In genomic region chr17:8526815-8527261, GRCm38 (mm10) we compare ENCODE assay signal across 12 mouse cellular contexts. TPM values are rescaled to one million over a fixed set of nuclear protein-coding genes. Genes with fewer than 3 reads are reported as not detected.
DNase-seq lines count a peak whose midpoint lies in the region; ATAC-seq and TF ChIP-seq lines count a peak whose summit lies in the region.
"Had no signal": no experiment of that assay in that cellular context is flagged by ENCODE, and none has a peak within 500 bp of the region (broad histone marks: within the 10 kb centered on the region; RNA-seq: fewer than 3 reads in every experiment).

No protein-coding gene starts in this region.

- no peak for TF ChIP-seq EP300 in heart, postnatal 0 days (IDR thresholded peaks at IDR 0.05; ENCODE audit: low read depth)

- peaks cover 21% of the 10 kb centered on the region for H3K27me3 ChIP-seq in heart, postnatal 0 days (ENCODE audit: control insufficient read depth, insufficient read depth, low read length)
- peaks cover 7% of the 10 kb centered on the region for H3K27me3 ChIP-seq in midbrain, embryonic 16.5 days (ENCODE audit: control insufficient read depth, insufficient read depth, low read depth, low read length)
- H3K27me3 ChIP-seq in midbrain, embryonic 13.5 days, result peaks cover 43% of the 10 kb centered on the region
- peaks cover 23% of the 10 kb centered on the region for H3K27me3 ChIP-seq in forebrain, embryonic 11.5 days (ENCODE audit: control insufficient read depth, insufficient read depth, low read length)

- no peak for ATAC-seq in heart, postnatal 0 days (ENCODE audit: insufficient read depth, low read depth)
- ATAC-seq in midbrain, embryonic 16.5 days, result no peak
- ATAC-seq in midbrain, embryonic 13.5 days, result no peak
- no peak for ATAC-seq in forebrain, embryonic 11.5 days (replicated peaks; ENCODE audit: low FRiP score)
- ATAC-seq: liver, postnatal 0 days had no signal

- no peak for TF ChIP-seq CTCF in heart, postnatal 0 days (IDR thresholded peaks at IDR 0.05; ENCODE audit: low read depth)

- intact Hi-C loops in heart, postnatal 14 days (cut with DNase I), result loop anchor here (5.0 kb wide), 1 partner anchor 65 kb away; no protein-coding TSS in a partner anchor

- H3K36me3 ChIP-seq in heart, postnatal 0 days (replicated peaks; ENCODE audit: control insufficient read depth, insufficient read depth, low read length), result no peaks in the 10 kb centered on the region
- no peaks in the 10 kb centered on the region for H3K36me3 ChIP-seq in midbrain, embryonic 16.5 days (ENCODE audit: control insufficient read depth, insufficient read depth, low read length)
- H3K36me3 ChIP-seq in midbrain, embryonic 13.5 days, result no peaks in the 10 kb centered on the region
- H3K36me3 ChIP-seq in forebrain, embryonic 11.5 days (ENCODE audit: control insufficient read depth, insufficient read depth, low read length), result no peaks in the 10 kb centered on the region

- H3K4me3 ChIP-seq in heart, postnatal 0 days (ENCODE audit: low read depth, low read length), result peak overlapping the region; percentile 59; the same call in 1 of the 2 replicates
- H3K4me3 ChIP-seq in midbrain, embryonic 16.5 days (ENCODE audit: low read depth, low read length), result no peak overlapping the region
- H3K4me3 ChIP-seq in midbrain, embryonic 13.5 days (replicated peaks), result no peak overlapping the region
- H3K4me3 ChIP-seq in forebrain, embryonic 11.5 days (ENCODE audit: low read depth, low read length), result no peak overlapping the region

- peaks cover 16% of the 10 kb centered on the region for H3K4me1 ChIP-seq in heart, postnatal 0 days (ENCODE audit: control insufficient read depth, insufficient read depth)
- H3K4me1 ChIP-seq in midbrain, embryonic 16.5 days (ENCODE audit: control insufficient read depth, insufficient read depth, low read length), result peaks cover 27% of the 10 kb centered on the region
- peaks cover 28% of the 10 kb centered on the region for H3K4me1 ChIP-seq in midbrain, embryonic 13.5 days (replicated peaks)
- peaks cover 10% of the 10 kb centered on the region; the same call in 1 of the 2 replicates for H3K4me1 ChIP-seq in forebrain, embryonic 11.5 days (replicated peaks; ENCODE audit: control insufficient read depth, insufficient read depth, low read length)

- H3K9me3 ChIP-seq in heart, postnatal 0 days (replicated peaks; ENCODE audit: control insufficient read depth, low read length), result no peaks in the 10 kb centered on the region
- no peaks in the 10 kb centered on the region for H3K9me3 ChIP-seq in midbrain, embryonic 16.5 days (replicated peaks; ENCODE audit: control insufficient read depth, low read length, poor library complexity, severe bottlenecking)
- H3K9me3 ChIP-seq in midbrain, embryonic 13.5 days, result no peaks in the 10 kb centered on the region
- no peaks in the 10 kb centered on the region for H3K9me3 ChIP-seq in forebrain, embryonic 11.5 days (ENCODE audit: control insufficient read depth, low read length)

- 30% methylated on average over 8 of the region's 9 CpGs for WGBS in heart, postnatal 0 days
- 22% methylated on average over 8 of the region's 9 CpGs for WGBS in midbrain, embryonic 16.5 days
- 14% methylated on average over 8 of the region's 9 CpGs for WGBS in midbrain, embryonic 13.5 days
- WGBS in forebrain, embryonic 11.5 days, result 19% methylated on average over 8 of the region's 9 CpGs

- H3K4me2 ChIP-seq in heart, postnatal 0 days (ENCODE audit: low read depth, low read length), result no peak overlapping the region
- H3K4me2 ChIP-seq in midbrain, embryonic 16.5 days (ENCODE audit: low read length), result peak overlapping the region; percentile 32; the same call in 1 of the 2 replicates
- no peak overlapping the region for H3K4me2 ChIP-seq in midbrain, embryonic 13.5 days (replicated peaks)
- H3K4me2 ChIP-seq in forebrain, embryonic 11.5 days (ENCODE audit: low read depth, low read length, severe bottlenecking), result no peak overlapping the region

- DNase-seq in heart, postnatal 0 days (ENCODE audit: low spot score), result no peak
- no peak for DNase-seq in heart, postnatal 14 days
- peak; percentile 69 to 82 for DNase-seq in cerebellum, postnatal 25 days
- DNase-seq in retina, postnatal 1 day, result peak; percentile 28
- DNase-seq in forebrain, embryonic 11.5 days (ENCODE audit: low spot score), result no peak
- DNase-seq: layer of hippocampus, adult 9-11 months; liver, postnatal 0 days had no signal

- H3K9ac ChIP-seq in heart, postnatal 0 days (replicated peaks; ENCODE audit: low read depth, low read length), result no peak overlapping the region
- H3K9ac ChIP-seq in midbrain, embryonic 16.5 days (ENCODE audit: low read depth, low read length), result no peak overlapping the region
- H3K9ac ChIP-seq in midbrain, embryonic 13.5 days (replicated peaks), result no peak overlapping the region
- no peak overlapping the region for H3K9ac ChIP-seq in forebrain, embryonic 11.5 days (ENCODE audit: low read length)
- H3K9ac ChIP-seq: liver, postnatal 0 days had no signal

- no peak overlapping the region for H3K27ac ChIP-seq in heart, postnatal 0 days (ENCODE audit: low read depth)
- no peak overlapping the region for H3K27ac ChIP-seq in midbrain, embryonic 16.5 days (ENCODE audit: low read length)
- H3K27ac ChIP-seq in midbrain, embryonic 13.5 days, result no peak overlapping the region
- H3K27ac ChIP-seq in forebrain, embryonic 11.5 days (ENCODE audit: low read depth, low read length), result no peak overlapping the region

RNA-seq across cellular contexts. Expression of gene Pde10a, which starts 1.7 kb away (rescaled TPM):
- total RNA-seq in heart, postnatal 0 days (2014; rRNA removed; ENCODE audit: low replicate concordance), result 2.2 and 3.0 TPM in 2 replicates
- 1.3 and 1.5 TPM in 2 replicates for polyA plus RNA-seq in heart, postnatal 0 days (2015; fragmentation: Nextera tagmentation; extraction: Ambion mirVana)
- 1 to 10 TPM; 2.9 to 5.0 TPM for total RNA-seq in heart, postnatal 14 days (2021)
- 14.3 and 17.7 TPM in 2 replicates for polyA plus RNA-seq in midbrain, embryonic 16.5 days (2015; fragmentation: Nextera tagmentation; extraction: Ambion mirVana)
- polyA plus RNA-seq in midbrain, embryonic 13.5 days (2015; fragmentation: Nextera tagmentation; extraction: Ambion mirVana), result 12.5 and 12.7 TPM in 2 replicates
- polyA plus RNA-seq in forebrain, embryonic 11.5 days (2014; fragmentation: Nextera tagmentation; extraction: Ambion mirVana), result 7.8 and 9.0 TPM in 2 replicates

RNA-seq across cellular contexts. Expression of gene Gm17087, which starts 39.9 kb away (rescaled TPM):
- total RNA-seq in heart, postnatal 0 days (2014; rRNA removed; ENCODE audit: low replicate concordance), result not detected in 2 replicates
- not detected in 2 replicates for polyA plus RNA-seq in heart, postnatal 0 days (2015; fragmentation: Nextera tagmentation; extraction: Ambion mirVana)
- total RNA-seq in heart, postnatal 14 days (2021), result not detected
- not detected in 2 replicates for polyA plus RNA-seq in midbrain, embryonic 16.5 days (2015; fragmentation: Nextera tagmentation; extraction: Ambion mirVana)
- not detected in 2 replicates for polyA plus RNA-seq in midbrain, embryonic 13.5 days (2015; fragmentation: Nextera tagmentation; extraction: Ambion mirVana)
- not detected in 2 replicates for polyA plus RNA-seq in forebrain, embryonic 11.5 days (2014; fragmentation: Nextera tagmentation; extraction: Ambion mirVana)
- total RNA-seq: CH12.LX; gastrocnemius, postnatal 4 days had no signal
- polyA plus RNA-seq: intestine, embryonic 14.5 days; liver, postnatal 0 days had no signal

Comparison
In these comparisons a context has a peak if more than half of its experiments do, and no peak if none do; other contexts are left out.
1. DNase-seq: peak in cerebellum, postnatal 25 days (2 of 2) and retina, postnatal 1 day (single experiment); none in heart, postnatal 0 days (single experiment), heart, postnatal 14 days (0 of 2) and forebrain, embryonic 11.5 days (single experiment).